Mouse (Mus musculus) hematopoietic stem cell, adult 5-6 weeks (primary cell): ENCODE results near the gene Rab1b. TPM values are rescaled to one million over a fixed set of nuclear protein-coding genes. Genes with fewer than 3 reads are reported as not detected.
A peak's percentile ranks its signal among the peaks of the same experiment; 100 is the strongest.
"Not testable (repeated sequence)": the region's sequence is repeated elsewhere in the genome, so short reads cannot be mapped to it uniquely, and the experiment has no call there.

Experiments used
- ATAC-seq, 2 experiments: fragments of 125-278 bp in 1 of 2; replicated peaks in 1 of 2; 2 replicates each; pipeline ENCODE4 v1.8.0; 2016 to 2017; ENCODE audit warnings: inconsistent platforms in 2 of 2, mild to moderate bottlenecking in 2 of 2, moderate number of reproducible peaks in 2 of 2, low read depth in 1 of 2, moderate TSS enrichment in 1 of 2; ENCODE audit not compliant: low FRiP score in 2 of 2, poor library complexity in 2 of 2, severe bottlenecking in 2 of 2, insufficient read depth in 1 of 2, low TSS enrichment in 1 of 2
- total RNA-seq: library from RNA; stranded (forward); fragments of 172-1452, 232-1000 nt; gene quantifications from 2 replicates; pipeline ENCODE4 v1.2.3, GENCODE M21; 2017

The Rab1b gene
- total RNA-seq, 1 experiment from 2014 or later, result 70.4 TPM

- no peak for ATAC-seq
These were observed 841 bp upstream of the Rab1b start for GRCm38 (mm10) chr19:5107556-5108270.

GRCm38 (mm10) chr19:5106074-5106473 lies 798 bp downstream of the Rab1b start:
- ATAC-seq, result no peak

- peak in 1 of 2 experiments; percentile 25; a peak in 2 of 4 replicates for ATAC-seq
These were observed 8.3 kb downstream of the Rab1b start, which contains the start of gene Cnih2 for GRCm38 (mm10) chr19:5098363-5099143. Gene Cnih2, minus strand, starts transcription at chr19:5098521.

- ATAC-seq, result no peak
These were observed 9.1 kb downstream of the Rab1b start for GRCm38 (mm10) chr19:5097521-5098362.

- no peak for ATAC-seq
These were observed 10.9 kb downstream of the Rab1b start for GRCm38 (mm10) chr19:5095887-5096474.

- no peak for ATAC-seq
These were observed 12.0 kb downstream of the Rab1b start for GRCm38 (mm10) chr19:5094746-5095417.

GRCm38 (mm10) chr19:5094243-5094632 lies 12.6 kb downstream of the Rab1b start:
- peak; percentile 55 to 77 for ATAC-seq

- ATAC-seq, result no peak
These were observed 13.2 kb downstream of the Rab1b start for GRCm38 (mm10) chr19:5093481-5094242.

GRCm38 (mm10) chr19:5092083-5092482 lies 14.8 kb downstream of the Rab1b start:
- ATAC-seq, result no peak

GRCm38 (mm10) chr19:5089324-5089723 lies 17.5 kb downstream of the Rab1b start:
- no peak for ATAC-seq

- ATAC-seq, result peak; percentile 86 to 92
These were observed 18.8 kb downstream of the Rab1b start, which contains the start of gene Yif1a for GRCm38 (mm10) chr19:5087884-5088728. Gene Yif1a, plus strand, starts transcription at chr19:5088538.

GRCm38 (mm10) chr19:5086533-5086932 lies 20.3 kb downstream of the Rab1b start:
- not testable (repeated sequence) for ATAC-seq

- no peak for ATAC-seq
These were observed 21.6 kb downstream of the Rab1b start, which contains the start of gene Tmem151a for GRCm38 (mm10) chr19:5085145-5085863. Gene Tmem151a, minus strand, starts transcription at chr19:5085531.

- no peak for ATAC-seq
These were observed 22.1 kb downstream of the Rab1b start for GRCm38 (mm10) chr19:5084834-5085144.
